Mouse (Mus musculus) G1E (cell line): ENCODE measurements around the gene Slc17a6. TPM values are rescaled to one million over a fixed set of nuclear protein-coding genes. Genes with fewer than 3 reads are reported as not detected.

Experiments
- ATAC-seq: 2 replicates; pipeline ENCODE4 v1.8.0; 2016; ENCODE audit warnings: mild to moderate bottlenecking; ENCODE audit not compliant: insufficient number of reproducible peaks, poor library complexity, low FRiP score, severe bottlenecking; ENCODE audit errors: extremely low read depth
- DNase-seq: peaks from one replicate; pipeline ENCODE4 v3.0.0; 2012; ENCODE audit warnings: low spot score
- H3K27me3 ChIP-seq: 2 replicates; pipeline ENCODE4 v1.6.1; 2012; ENCODE audit warnings: mild to moderate bottlenecking, low read length, inconsistent platforms; ENCODE audit not compliant: insufficient read depth
- H3K36me3 ChIP-seq: replicated peaks from 2 replicates; pipeline ENCODE3; 2012; ENCODE audit warnings: mild to moderate bottlenecking, inconsistent platforms
- H3K4me1 ChIP-seq: 2 replicates; pipeline ENCODE4 v1.6.1; 2012; ENCODE audit warnings: low read depth, low read length, inconsistent platforms, mixed read lengths; ENCODE audit not compliant: insufficient read depth
- H3K4me3 ChIP-seq: 2 replicates; pipeline ENCODE4 v1.5.1; 2012; ENCODE audit warnings: low read depth, mild to moderate bottlenecking, inconsistent platforms, low read length, moderate library complexity, mixed read lengths
- H3K9me3 ChIP-seq: replicated peaks from 2 replicates; pipeline ENCODE4 v1.6.1; 2012; ENCODE audit warnings: inconsistent platforms
- CTCF ChIP-seq: IDR thresholded peaks from 2 replicates; pipeline ENCODE4 v1.5.1; 2012; ENCODE audit warnings: low read depth, low read length, inconsistent platforms, mixed read lengths
- GATA1 ChIP-seq: IDR thresholded peaks from 2 replicates; pipeline ENCODE4 v1.6.1; 2012; ENCODE audit warnings: borderline replicate concordance, low read length, inconsistent platforms, mixed read lengths
- GATA2 ChIP-seq: IDR thresholded peaks from 2 replicates; pipeline ENCODE4 v1.6.1; 2012; ENCODE audit warnings: low read depth, low read length, inconsistent platforms, borderline replicate concordance
- POLR2AphosphoS5 ChIP-seq: IDR thresholded peaks from 2 replicates; pipeline ENCODE4 v1.6.1; 2012; ENCODE audit warnings: low read depth, low read length, inconsistent platforms; ENCODE audit not compliant: insufficient replicate concordance
- TAL1 ChIP-seq: conservative IDR thresholded peaks from 2 replicates; pipeline ENCODE4 v1.6.1; 2012; ENCODE audit warnings: low read depth, low read length, inconsistent platforms, mixed read lengths
- polyA plus RNA-seq: library from polyadenylated mRNA; stranded (reverse); fragments of >175 nt; gene quantifications from 2 replicates; pipeline ENCODE4 v1.2.3, GENCODE M21; 2012
- total RNA-seq, 2 experiments: library from RNA; stranded (forward) in 1 of 2; stranded (reverse) in 1 of 2; fragments of 200-1000 nt in 1 of 2; fragments of >200 nt in 1 of 2; fragmentation: Nextera tagmentation in 1 of 2; gene quantifications; 2 replicates each; pipeline ENCODE4 v1.2.3; 2014 to 2017

Slc17a6 gene
- total and polyA plus RNA-seq, 3 experiments, result 0.16 TPM; not detected in 2

GRCm38 (mm10) chr7:51715771-51716170 is 94.0 kb downstream of the Slc17a6 start:
- Histone ChIP-seq H3K9me3 (no peaks in the 10 kb centered on the region), H3K4me1 (no peaks in the 10 kb centered on the region), H3K36me3 (no peaks in the 10 kb centered on the region), H3K4me3 (no peak overlapping the region), H3K27me3 (no peaks in the 10 kb centered on the region)
- ATAC-seq (no peak), DNase-seq (no peak)
- TF ChIP-seq TAL1 (no peak), GATA2 (no peak), CTCF (no peak), POLR2AphosphoS5 (no peak), GATA1 (no peak)

Other genes starting within 250 kb of the Slc17a6 start
- gene Ano5, start 111.0 kb upstream of the Slc17a6 start, total RNA-seq (2014; fragmentation: Nextera tagmentation), result not detected in 2 replicates
- gene Ano5, start 111.0 kb upstream of the Slc17a6 start, total RNA-seq (2017), result 0.06 and 0.11 TPM in 2 replicates
- gene Ano5, start 111.0 kb upstream of the Slc17a6 start, polyA plus RNA-seq, result not detected in 2 replicates
- 17.1 and 20.1 TPM in 2 replicates for gene Gas2, start 240.0 kb downstream of the Slc17a6 start, total RNA-seq (2014; fragmentation: Nextera tagmentation)
- 6.0 and 6.7 TPM in 2 replicates for gene Gas2, start 240.0 kb downstream of the Slc17a6 start, total RNA-seq (2017)
- 0.96 and 1.4 TPM in 2 replicates for gene Gas2, start 240.0 kb downstream of the Slc17a6 start, polyA plus RNA-seq
- gene Fancf, start 240.3 kb downstream of the Slc17a6 start, total RNA-seq (2014; fragmentation: Nextera tagmentation), result 13.9 and 20.4 TPM in 2 replicates
- 18.3 and 24.3 TPM in 2 replicates for gene Fancf, start 240.3 kb downstream of the Slc17a6 start, total RNA-seq (2017)
- gene Fancf, start 240.3 kb downstream of the Slc17a6 start, polyA plus RNA-seq, result 12.6 and 13.9 TPM in 2 replicates